Mouse (Mus musculus) cerebellum, adult 11-12 months (tissue): ENCODE measurements at regions not wholly inside any gene's neighbourhood (a gene's known extent, or its start where the extent isn't known, plus 50 kb on each side); places are given as distances from the start of the nearest gene placed in this dataset.

Experiments used
- DNase-seq: peaks from one replicate; pipeline ENCODE4 v3.0.0; 2022

- no peak for DNase-seq
Measured at GRCm38 (mm10) chr16:93182656-93183055, 356.7 kb upstream of the Runx1 start.

DNA sequence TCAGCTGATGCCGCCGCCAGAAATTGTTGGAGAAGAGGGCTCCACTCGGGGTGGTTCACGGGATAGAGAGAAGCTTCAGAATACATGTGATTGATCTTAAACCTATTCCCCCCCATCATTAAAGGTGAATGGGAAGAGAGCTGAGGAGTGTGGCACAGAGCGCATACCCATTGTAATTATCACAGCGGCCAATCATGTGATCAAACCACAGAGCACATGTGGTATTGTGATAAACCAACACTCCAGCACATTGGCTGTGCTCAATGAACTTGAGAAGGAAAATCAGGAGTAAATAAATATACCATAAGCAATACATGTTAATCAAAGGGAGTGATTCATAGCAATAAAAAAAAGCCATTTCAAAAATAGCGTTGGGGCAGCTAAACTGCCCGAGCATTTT, 355.5 kb upstream of the Runx1 start:
- no peak for DNase-seq

- DNase-seq, result no peak
Measured at GRCm38 (mm10) chr16:93180213-93180612, 354.3 kb upstream of the Runx1 start.

DNA sequence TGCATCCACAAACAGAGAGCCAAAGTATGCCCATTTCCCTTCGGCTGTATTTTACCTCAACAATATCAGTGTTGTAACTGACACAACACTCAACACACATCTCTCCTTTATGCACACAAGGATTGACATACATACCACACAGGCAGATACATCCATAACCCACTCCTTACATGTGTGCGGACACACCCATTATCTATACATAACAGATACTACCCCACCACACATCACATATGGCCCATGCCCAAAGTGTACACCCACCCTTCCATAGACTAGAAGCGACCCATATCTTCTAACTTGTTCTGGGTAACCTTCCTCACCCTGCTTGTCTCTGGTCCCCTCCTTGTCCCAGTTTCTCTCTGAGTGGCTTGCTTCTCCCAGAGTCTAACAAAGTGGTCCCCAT, 340.7 kb upstream of the Runx1 start:
- no peak for DNase-seq

DNA sequence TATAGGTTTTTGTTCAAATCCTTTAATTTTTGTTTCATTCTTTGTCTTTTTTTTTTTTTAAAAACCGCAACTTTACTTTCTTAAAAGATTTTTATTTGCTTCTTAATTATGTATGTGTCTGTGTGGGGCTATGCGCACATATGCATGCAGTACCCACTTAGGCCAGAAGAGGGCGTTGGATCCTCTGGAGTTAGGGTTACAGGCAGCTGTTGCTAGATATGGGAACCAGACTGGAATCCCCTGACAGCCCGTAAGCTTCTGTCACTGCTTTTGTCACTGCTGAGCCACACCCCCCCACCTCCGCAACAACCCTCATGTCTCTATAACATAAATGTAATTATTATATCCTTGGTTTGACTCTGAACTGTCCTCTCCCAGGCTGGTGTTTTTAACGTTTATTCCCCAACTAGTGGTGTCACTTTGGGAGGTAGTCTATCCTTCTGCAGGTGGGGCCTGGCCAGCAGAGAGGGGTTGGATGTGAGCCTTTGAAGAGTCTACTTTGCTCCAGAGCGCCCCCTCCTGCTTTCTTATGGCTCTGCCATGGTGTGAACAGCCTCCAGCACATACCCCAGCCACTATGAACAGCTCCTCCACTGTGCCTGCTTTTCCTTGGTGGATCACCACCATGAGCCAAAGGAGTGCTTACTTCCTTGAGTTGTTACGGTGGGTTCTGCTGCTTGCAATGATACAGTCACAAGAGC, 332.7 kb upstream of the Runx1 start:
- DNase-seq, result no peak

DNA sequence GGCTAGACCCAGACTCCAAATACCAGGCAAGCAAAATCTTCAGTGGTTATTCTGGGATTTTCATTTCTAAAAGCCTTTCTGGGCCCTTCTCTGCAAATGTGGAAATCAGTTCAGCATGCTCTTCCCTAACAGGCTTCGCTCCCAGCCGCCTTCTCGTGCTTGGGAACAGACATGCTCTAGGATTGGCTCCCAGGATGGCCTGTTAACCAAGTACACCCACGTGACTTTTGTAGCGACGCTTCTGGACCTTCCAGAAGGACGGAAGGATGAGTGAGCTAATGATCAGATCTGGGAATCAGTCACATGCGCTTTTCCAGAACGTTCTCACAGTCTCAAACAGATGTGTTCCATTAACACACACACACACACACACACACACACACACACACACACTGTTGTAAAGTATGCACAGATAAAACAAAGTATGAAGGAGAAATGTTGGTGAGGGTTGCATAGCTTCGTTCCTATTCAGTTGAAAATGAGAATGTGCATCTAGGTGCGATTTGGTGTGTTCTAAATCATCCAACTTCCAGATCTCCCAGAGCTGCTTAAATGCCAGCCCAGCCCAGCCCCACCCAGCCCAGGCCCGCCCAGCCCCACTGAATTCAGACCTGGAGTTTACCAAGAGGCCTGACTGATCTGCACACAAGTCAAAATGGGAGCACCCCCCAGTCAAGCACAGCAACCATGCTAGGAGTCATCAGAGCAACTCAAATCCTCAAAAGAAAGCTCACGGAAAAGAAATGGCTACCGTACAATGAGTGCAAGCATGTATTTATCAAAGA, 327.8 kb upstream of the Runx1 start:
- no peak for DNase-seq

- no peak for DNase-seq
Measured at GRCm38 (mm10) chr16:93152765-93153489, 327.0 kb upstream of the Runx1 start.

- DNase-seq, result no peak
Measured at GRCm38 (mm10) chr16:93152057-93152456, 326.1 kb upstream of the Runx1 start.

DNA sequence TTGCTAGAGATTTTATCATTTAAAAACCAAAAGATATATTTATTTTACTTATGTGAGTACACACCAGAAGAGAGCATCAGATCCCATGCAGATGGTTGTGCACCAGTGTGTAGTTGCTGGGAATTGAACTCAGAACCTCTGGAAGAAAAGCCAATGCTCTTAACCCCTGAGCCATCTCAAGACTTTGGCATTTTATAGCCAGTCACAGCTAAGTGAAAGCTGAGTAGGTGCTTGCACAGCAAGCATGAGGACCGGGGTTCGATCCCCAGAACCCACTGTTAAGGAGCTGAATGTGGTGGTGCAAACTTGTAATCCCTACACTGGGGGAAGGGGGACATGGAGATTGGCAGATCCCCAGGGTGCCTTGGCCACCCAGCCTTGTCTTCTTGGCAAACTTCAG, 325.7 kb upstream of the Runx1 start:
- DNase-seq, result no peak

- no peak for DNase-seq
Measured at GRCm38 (mm10) chr16:93150451-93150850, 324.5 kb upstream of the Runx1 start.

DNA sequence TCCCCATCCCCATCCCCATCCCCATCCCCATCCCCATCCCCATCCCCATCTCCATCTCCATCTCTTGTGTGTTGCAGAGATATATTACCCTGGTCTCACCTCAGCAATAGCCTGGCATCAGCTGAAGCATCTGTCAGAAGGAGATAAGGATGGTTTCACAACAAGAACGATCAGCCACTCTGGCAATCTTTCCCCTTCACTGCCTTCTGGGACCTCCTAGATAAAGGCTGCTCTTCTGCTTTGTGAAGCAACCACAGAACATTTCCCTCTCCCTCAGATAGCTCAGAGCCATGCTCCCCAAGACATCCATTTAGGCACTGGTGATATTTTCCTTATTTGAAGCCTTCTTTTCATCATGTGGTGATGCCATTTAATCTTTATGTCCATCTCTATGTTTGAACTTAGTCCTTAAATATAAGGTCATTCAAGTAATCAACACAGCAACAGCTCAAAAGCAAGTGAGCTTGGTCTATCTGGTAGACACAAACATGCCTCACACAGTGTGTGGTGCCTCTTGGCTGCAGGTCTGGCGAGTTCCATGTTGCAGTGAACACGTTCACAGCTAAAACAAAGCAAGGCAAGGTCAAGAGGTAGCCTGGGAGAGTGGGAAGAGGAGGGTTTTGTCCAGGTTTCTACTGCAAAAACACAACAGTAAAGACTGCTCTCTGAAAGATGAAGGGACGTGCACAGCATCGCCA, 321.7 kb upstream of the Runx1 start:
- no peak for DNase-seq

DNA sequence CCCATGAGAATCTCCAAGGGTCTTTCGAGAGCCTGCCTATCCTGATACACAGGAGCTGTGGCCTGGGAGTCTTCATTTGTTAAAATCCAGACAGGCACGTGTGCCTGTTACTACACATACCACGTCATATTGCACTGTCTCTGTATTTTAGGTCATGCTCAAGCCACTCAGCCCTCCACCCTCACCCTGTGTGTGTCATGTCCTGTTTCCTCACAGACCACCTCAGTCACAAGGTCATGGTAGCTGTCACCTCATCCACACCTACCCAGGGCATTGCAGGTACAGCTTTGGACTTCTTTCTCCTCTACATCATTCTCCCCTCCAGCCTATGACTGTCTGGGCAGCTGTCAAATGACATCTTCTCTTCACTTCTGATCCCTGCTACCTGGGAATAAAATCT, 320.9 kb upstream of the Runx1 start:
- no peak for DNase-seq

- DNase-seq, result no peak
Measured at GRCm38 (mm10) chr16:93145617-93146016, 319.7 kb upstream of the Runx1 start.

GRCm38 (mm10) chr16:93144033-93144432, 318.1 kb upstream of the Runx1 start:
- no peak for DNase-seq

DNA sequence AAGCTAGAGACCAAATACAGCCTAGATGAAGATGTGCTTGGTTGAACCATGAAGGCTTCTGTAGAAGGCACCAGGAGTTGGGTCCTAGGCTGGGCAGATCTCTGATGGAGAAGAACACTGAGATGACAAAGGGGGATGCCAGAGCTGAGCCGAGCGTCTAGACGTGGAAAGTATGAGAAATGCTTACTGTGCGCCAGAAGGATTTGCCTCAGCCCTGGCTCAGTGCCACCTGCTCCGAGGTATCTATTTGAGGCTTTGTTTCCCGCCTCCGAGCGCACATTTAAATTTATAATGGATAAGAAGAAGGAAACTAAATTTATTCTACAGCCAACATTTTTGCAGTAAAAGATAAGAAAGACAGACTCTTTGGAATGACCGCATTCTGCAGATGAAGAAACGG, 317.2 kb upstream of the Runx1 start:
- no peak for DNase-seq

- no peak for DNase-seq
Measured at GRCm38 (mm10) chr16:93141967-93142366, 316.0 kb upstream of the Runx1 start.

DNA sequence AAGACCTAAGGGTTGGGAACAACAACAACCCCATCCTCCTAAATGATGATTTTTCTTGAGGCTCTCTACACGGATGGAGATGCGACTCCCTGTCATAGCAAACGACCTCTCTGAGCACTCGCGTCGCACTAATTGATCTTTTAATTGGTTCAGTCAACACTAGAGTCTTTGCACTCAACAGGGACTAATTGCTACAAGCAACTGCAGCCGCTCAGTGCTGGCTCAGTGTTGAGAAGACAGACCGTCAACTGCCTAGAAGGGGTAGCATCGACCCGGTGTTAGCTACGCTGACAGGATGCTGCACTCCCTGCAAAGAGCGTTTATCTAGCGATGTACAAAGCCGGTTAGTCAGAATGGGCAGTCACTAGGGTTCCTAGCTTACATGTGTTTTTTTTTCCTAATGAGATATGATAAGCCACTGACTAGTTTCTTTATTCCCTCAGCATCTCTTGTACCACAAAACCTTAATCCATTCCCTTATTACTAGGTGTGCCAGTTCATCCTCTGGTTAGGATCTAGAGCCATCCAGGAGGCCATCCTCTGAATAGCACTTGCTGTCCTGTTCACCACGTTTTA, 314.7 kb upstream of the Runx1 start:
- DNase-seq, result no peak

DNA sequence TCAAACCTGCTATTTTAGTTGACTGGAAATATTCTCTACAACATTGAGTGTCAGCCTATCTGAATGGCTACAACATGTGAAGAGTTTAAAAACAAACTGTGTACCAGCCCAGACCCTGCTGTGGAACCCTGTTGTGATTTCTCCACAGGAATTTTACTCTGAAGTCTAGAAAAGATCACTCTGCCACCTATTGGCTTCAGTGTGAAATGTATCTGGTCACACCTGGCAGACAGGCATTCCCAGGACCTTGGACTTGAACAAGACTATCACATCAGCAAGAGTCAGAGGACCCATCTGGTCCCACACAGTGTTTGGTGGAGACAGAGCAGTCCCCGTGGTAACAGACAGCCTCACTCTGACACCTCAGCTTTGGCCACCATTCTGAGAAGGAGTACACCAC, 311.3 kb upstream of the Runx1 start:
- no peak for DNase-seq

GRCm38 (mm10) chr16:93131404-93131803, 305.5 kb upstream of the Runx1 start:
- no peak for DNase-seq

GRCm38 (mm10) chr16:93130622-93131021, 304.7 kb upstream of the Runx1 start:
- no peak for DNase-seq

- no peak for DNase-seq
Measured at GRCm38 (mm10) chr16:93123707-93124106, 297.8 kb upstream of the Runx1 start.

- no peak for DNase-seq
Measured at GRCm38 (mm10) chr16:93116111-93116969, 290.4 kb upstream of the Runx1 start.
